Comparison of ENCODE assay signal across 9 mouse cellular contexts in genomic region chr12:82616486-82616812, GRCm38 (mm10). TPM values are rescaled to one million over a fixed set of nuclear protein-coding genes. Genes with fewer than 3 reads are reported as not detected.
DNase-seq lines count a peak whose midpoint lies in the region; ATAC-seq lines count a peak whose summit lies in the region.
"Had no signal": no experiment of that assay in that cellular context is flagged by ENCODE, and none has a peak within 500 bp of the region (broad histone marks: within the 10 kb centered on the region; RNA-seq: fewer than 3 reads in every experiment).

No protein-coding gene starts in this region.

- no peak for DNase-seq in heart, adult 9 months (ENCODE audit: low spot score in 2 of 2)
- peak; percentile 13 for DNase-seq in heart, postnatal 4 days
- DNase-seq in lung, postnatal 14 days, result peak; percentile 3
- no peak for DNase-seq in ovary, postnatal 36 days (ENCODE audit: low spot score)
- DNase-seq in left cerebral cortex, postnatal 4 days, result no peak

- H3K4me2 ChIP-seq in heart, embryonic 11.5 days, result peak overlapping the region; percentile 91

- WGBS in heart, embryonic 11.5 days (ENCODE audit: insufficient replicate concordance), result 3% methylated on average over 19 of the region's 19 CpGs

- H3K4me1 ChIP-seq in heart, embryonic 11.5 days (ENCODE audit: control insufficient read depth, insufficient read depth, low read length), result 0 out of 2 replicates have a peak, but pooled peaks cover 3% of the 10 kb centered on the region
- no peaks in the 10 kb centered on the region for H3K4me1 ChIP-seq in brown adipose tissue, adult 24 weeks (ENCODE audit: control insufficient read depth, insufficient read depth, insufficient read length, low read length)

- no peak for ATAC-seq in heart, embryonic 11.5 days (replicated peaks; ENCODE audit: insufficient number of reproducible peaks, low FRiP score, low TSS enrichment)
- ATAC-seq in erythroblast, adult 5-6 weeks (replicated peaks; ENCODE audit: low FRiP score, poor library complexity, severe bottlenecking), result no peak

- H3K36me3 ChIP-seq in heart, embryonic 11.5 days (ENCODE audit: control insufficient read depth, insufficient read depth, low read length), result no peaks in the 10 kb centered on the region

- H3K27me3 ChIP-seq in heart, embryonic 11.5 days (ENCODE audit: control insufficient read depth, insufficient read depth, low read length), result peaks cover 11% of the 10 kb centered on the region; the same call in 1 of the 2 replicates

- H3K9me3 ChIP-seq in heart, embryonic 11.5 days (replicated peaks; ENCODE audit: control insufficient read depth, low read length), result no peaks in the 10 kb centered on the region

- peak overlapping the region; percentile 78; the same call in 1 of the 2 replicates for H3K9ac ChIP-seq in heart, embryonic 11.5 days (ENCODE audit: low read depth, low read length)

- intact Hi-C loops in left cerebral cortex, postnatal 4 days (cut with DNase I), result loop anchor here (10.0 kb wide), 3 partner anchors 122 to 398 kb away; no protein-coding TSS in a partner anchor

- H3K4me3 ChIP-seq in heart, embryonic 11.5 days (ENCODE audit: low read depth, low read length), result peak overlapping the region; percentile 69
- peak overlapping the region; percentile 58; the same call in 1 of the 2 replicates for H3K4me3 ChIP-seq in brown adipose tissue, adult 24 weeks (ENCODE audit: insufficient read depth, low read depth, low read length)

- H3K27ac ChIP-seq in heart, embryonic 11.5 days (ENCODE audit: low read depth, low read length), result no peak overlapping the region
- no peak overlapping the region for H3K27ac ChIP-seq in brown adipose tissue, adult 24 weeks (replicated peaks; ENCODE audit: low read depth, low read length)

RNA-seq across cellular contexts. Expression of gene Rgs6, which starts 28.4 kb away (rescaled TPM):
- 14.3 and 15.0 TPM in 2 replicates for polyA plus RNA-seq in heart, embryonic 11.5 days (2014; fragmentation: Nextera tagmentation; extraction: Ambion mirVana)
- polyA plus RNA-seq in brown adipose tissue, adult 24 weeks (2012; ENCODE audit: insufficient read depth, insufficient read length, missing spikeins), result 0.36 TPM in 1 of 2 replicates, not detected in the other
- 10 to 100 TPM; 20.8 to 21.5 TPM for total RNA-seq in heart, postnatal 4 days (2021)
- total RNA-seq in erythroblast, adult 5-6 weeks (2015; ENCODE audit: low replicate concordance), result 1.3 TPM in 1 of 2 replicates, not detected in the other
- 0.42 and 0.51 TPM in 2 replicates for total RNA-seq in erythroblast, adult 5-6 weeks (2017; ENCODE audit: low replicate concordance)
- 10 to 100 TPM; 65.4 to 79.4 TPM for total RNA-seq in left cerebral cortex, postnatal 4 days (2021)
- total RNA-seq: neutrophil, adult 5-6 weeks had no signal

Comparison
In these comparisons a context has a peak if more than half of its experiments do, and no peak if none do; other contexts are left out.
1. DNase-seq: peak in heart, postnatal 4 days (single experiment) and lung, postnatal 14 days (single experiment); none in heart, adult 9 months (0 of 2), ovary, postnatal 36 days (single experiment) and left cerebral cortex, postnatal 4 days (single experiment).
2. RNA of gene Rgs6, which starts 28.4 kb away (total RNA-seq): 65.4 to 79.4 TPM in left cerebral cortex, postnatal 4 days and 20.8 to 21.5 TPM in heart, postnatal 4 days; 0.42 to 1.3 TPM in erythroblast, adult 5-6 weeks; every median in the first group is over 4 times any median in the second.